Mouse (Mus musculus) liver, embryonic 11.5 days (tissue): Measurements from ENCODE around the gene Exoc4. TPM values are rescaled to one million over a fixed set of nuclear protein-coding genes. Genes with fewer than 3 reads are reported as not detected.

Experiments
- ATAC-seq: fragments of 200-750 bp; cut with Nextera tagmentation; replicated peaks from 2 replicates; pipeline ENCODE4 v1.8.0; 2017; ENCODE audit warnings: moderate number of reproducible peaks, mild to moderate bottlenecking, moderate TSS enrichment, moderate library complexity; ENCODE audit not compliant: low FRiP score
- DNase-seq: peaks from one replicate; pipeline ENCODE4 v3.0.0-alpha.2; 2017; ENCODE audit warnings: low spot score
- H3K27ac ChIP-seq: fragments of 300-500 bp; sonication (generic); 2 replicates; pipeline ENCODE4 v1.5.1; 2014; ENCODE audit warnings: mild to moderate bottlenecking, low read depth, low read length, control low read depth
- H3K27me3 ChIP-seq: fragments of 300-500 bp; sonication (generic); replicated peaks from 2 replicates; pipeline ENCODE4 v1.6.1; 2014; ENCODE audit warnings: low read length, mixed read lengths; ENCODE audit not compliant: control insufficient read depth, insufficient read depth
- H3K36me3 ChIP-seq: fragments of 300-500 bp; sonication (generic); 2 replicates; pipeline ENCODE4 v1.6.1; 2014; ENCODE audit warnings: mild to moderate bottlenecking, low read length, moderate library complexity, mixed read lengths; ENCODE audit not compliant: control insufficient read depth, insufficient read depth
- H3K4me1 ChIP-seq: fragments of 300-500 bp; sonication (generic); replicated peaks from 2 replicates; pipeline ENCODE4 v1.6.1; 2014; ENCODE audit warnings: low read length, mixed read lengths; ENCODE audit not compliant: control insufficient read depth, insufficient read depth
- H3K4me2 ChIP-seq: fragments of 300-500 bp; sonication (generic); 2 replicates; pipeline ENCODE4 v1.6.1; 2014; ENCODE audit warnings: mild to moderate bottlenecking, control low read depth, moderate library complexity
- H3K4me3 ChIP-seq: fragments of 300-500 bp; sonication (generic); 2 replicates; pipeline ENCODE4 v1.5.1; 2014; ENCODE audit warnings: low read depth, low read length, control low read depth
- H3K9ac ChIP-seq: fragments of 300-500 bp; sonication (generic); 2 replicates; pipeline ENCODE4 v1.6.1; 2014; ENCODE audit warnings: low read depth, low read length, control low read depth
- H3K9me3 ChIP-seq: fragments of 300-500 bp; sonication (generic); 2 replicates; pipeline ENCODE4 v1.6.1; 2016; ENCODE audit warnings: low read length, inconsistent platforms, mixed read lengths; ENCODE audit not compliant: control insufficient read depth
- WGBS: fragments of 180-500 bp; shearing (Covaris S2); extraction: QIAGEN DNeasy Blood & Tissue Kit; methylation state at CpG from one replicate; pipeline ENCODE4 v1.1.7; 2014; 5-methylcytosine and 5-hydroxymethylcytosine counted together
- polyA plus RNA-seq: library from polyadenylated mRNA; unstranded; fragments of >200 nt; fragmentation: Nextera tagmentation; extraction: Ambion mirVana; gene quantifications from 2 replicates; pipeline ENCODE4 v1.2.1, GENCODE M21; 2014

Exoc4 gene
- polyA plus RNA-seq, 1 experiment from 2014 or later: 20.9 TPM

- H3K4me2 ChIP-seq: no peak overlapping the region
- no peaks in the 10 kb centered on the region for H3K36me3 ChIP-seq
- DNase-seq: no peak
- 73% methylated on average over 3 of the region's 3 CpGs for WGBS
- H3K9me3 ChIP-seq: no peaks in the 10 kb centered on the region
- ATAC-seq: no peak
- H3K4me1 ChIP-seq: no peaks in the 10 kb centered on the region
- H3K4me3 ChIP-seq: no peak overlapping the region
- no peak overlapping the region for H3K27ac ChIP-seq
- no peaks in the 10 kb centered on the region for H3K27me3 ChIP-seq
- H3K9ac ChIP-seq: no peak overlapping the region
Observed at GRCm38 (mm10) chr6:33409586-33409985, 160.7 kb downstream of the Exoc4 start.

- H3K27ac ChIP-seq: no peak overlapping the region
- H3K4me3 ChIP-seq: no peak overlapping the region
- H3K27me3 ChIP-seq: no peaks in the 10 kb centered on the region
- H3K36me3 ChIP-seq: no peaks in the 10 kb centered on the region
- no peak for DNase-seq
- H3K4me2 ChIP-seq: no peak overlapping the region
- no peaks in the 10 kb centered on the region for H3K9me3 ChIP-seq
- no peaks in the 10 kb centered on the region for H3K4me1 ChIP-seq
- no peak overlapping the region for H3K9ac ChIP-seq
- ATAC-seq: no peak
Observed at GRCm38 (mm10) chr6:33425007-33425406, 176.1 kb downstream of the Exoc4 start.

- Histone ChIP-seq H3K36me3 (no peaks in the 10 kb centered on the region), H3K4me1 (no peaks in the 10 kb centered on the region), H3K9ac (no peak overlapping the region), H3K4me3 (no peak overlapping the region), H3K27me3 (no peaks in the 10 kb centered on the region), H3K4me2 (no peak overlapping the region), H3K27ac (no peak overlapping the region), H3K9me3 (no peaks in the 10 kb centered on the region)
- 70% methylated on average over 4 of the region's 4 CpGs for WGBS
- DNase-seq: no peak
- no peak for ATAC-seq
Observed at GRCm38 (mm10) chr6:33431207-33431787, 182.4 kb downstream of the Exoc4 start.

GRCm38 (mm10) chr6:33440508-33440907 is 191.6 kb downstream of the Exoc4 start:
- H3K9me3 ChIP-seq: no peaks in the 10 kb centered on the region
- no peak for ATAC-seq
- no peaks in the 10 kb centered on the region for H3K36me3 ChIP-seq
- no peak overlapping the region for H3K4me2 ChIP-seq
- 92% methylated on average over 1 of the region's 1 CpGs for WGBS
- no peaks in the 10 kb centered on the region for H3K4me1 ChIP-seq
- H3K27me3 ChIP-seq: no peaks in the 10 kb centered on the region
- no peak overlapping the region for H3K27ac ChIP-seq
- no peak for DNase-seq
- no peak overlapping the region for H3K4me3 ChIP-seq
- no peak overlapping the region for H3K9ac ChIP-seq

GRCm38 (mm10) chr6:33453810-33454209 is 204.9 kb downstream of the Exoc4 start:
- H3K9me3 ChIP-seq: no peaks in the 10 kb centered on the region
- H3K36me3 ChIP-seq: no peaks in the 10 kb centered on the region
- no peak overlapping the region for H3K4me2 ChIP-seq
- no peaks in the 10 kb centered on the region for H3K4me1 ChIP-seq
- no peak overlapping the region for H3K4me3 ChIP-seq
- no peak overlapping the region for H3K9ac ChIP-seq
- ATAC-seq (no peak), DNase-seq (no peak)
- 96% methylated on average over 2 of the region's 2 CpGs for WGBS
- H3K27ac ChIP-seq: no peak overlapping the region
- no peaks in the 10 kb centered on the region for H3K27me3 ChIP-seq

- 75% methylated on average over 2 of the region's 2 CpGs for WGBS
- ATAC-seq (no peak), DNase-seq (no peak)
- H3K27ac ChIP-seq: no peak overlapping the region
- H3K4me1 ChIP-seq: no peaks in the 10 kb centered on the region
- no peak overlapping the region for H3K9ac ChIP-seq
- no peaks in the 10 kb centered on the region for H3K27me3 ChIP-seq
- no peak overlapping the region for H3K4me3 ChIP-seq
- H3K9me3 ChIP-seq: no peaks in the 10 kb centered on the region
- no peak overlapping the region for H3K4me2 ChIP-seq
- no peaks in the 10 kb centered on the region for H3K36me3 ChIP-seq
Observed at GRCm38 (mm10) chr6:33454354-33454753, 205.5 kb downstream of the Exoc4 start.

- Histone ChIP-seq H3K36me3 (no peaks in the 10 kb centered on the region), H3K4me2 (no peak overlapping the region), H3K9me3 (no peaks in the 10 kb centered on the region), H3K9ac (no peak overlapping the region), H3K27ac (no peak overlapping the region), H3K4me3 (no peak overlapping the region), H3K27me3 (no peaks in the 10 kb centered on the region), H3K4me1 (no peaks in the 10 kb centered on the region)
- DNase-seq: no peak
- 92% methylated on average over 1 of the region's 1 CpGs for WGBS
- no peak for ATAC-seq
Observed at GRCm38 (mm10) chr6:33455238-33455637, 206.4 kb downstream of the Exoc4 start.

- H3K4me1 ChIP-seq: peaks cover 8% of the 10 kb centered on the region; the same call in 1 of the 2 replicates
- H3K27me3 ChIP-seq: no peaks in the 10 kb centered on the region
- H3K4me2 ChIP-seq: no peak overlapping the region
- H3K9me3 ChIP-seq: no peaks in the 10 kb centered on the region
- H3K4me3 ChIP-seq: no peak overlapping the region
- H3K9ac ChIP-seq: no peak overlapping the region
- ATAC-seq (no peak), DNase-seq (no peak)
- no peak overlapping the region for H3K27ac ChIP-seq
- no peaks in the 10 kb centered on the region; the same call in 1 of the 2 replicates for H3K36me3 ChIP-seq
- 87% methylated on average over 3 of the region's 3 CpGs for WGBS
Observed at GRCm38 (mm10) chr6:33464862-33465261, 216.0 kb downstream of the Exoc4 start.

GRCm38 (mm10) chr6:33465392-33465791 is 216.5 kb downstream of the Exoc4 start:
- H3K27ac ChIP-seq: no peak overlapping the region
- ATAC-seq (no peak), DNase-seq (no peak)
- no peak overlapping the region for H3K4me3 ChIP-seq
- no peaks in the 10 kb centered on the region; the same call in 1 of the 2 replicates for H3K36me3 ChIP-seq
- H3K4me2 ChIP-seq: no peak overlapping the region
- H3K27me3 ChIP-seq: no peaks in the 10 kb centered on the region
- WGBS: 73% methylated on average over 3 of the region's 3 CpGs
- H3K9ac ChIP-seq: no peak overlapping the region
- H3K4me1 ChIP-seq: peaks cover 8% of the 10 kb centered on the region; the same call in 1 of the 2 replicates
- H3K9me3 ChIP-seq: no peaks in the 10 kb centered on the region
